Mouse (Mus musculus): Measurements from ENCODE around the gene Acmsd. TPM values are rescaled to one million over a fixed set of nuclear protein-coding genes. Genes with fewer than 3 reads are reported as not detected.

Gene Acmsd
- polyA plus RNA-seq, 1 experiment from 2014 or later = 2.5 TPM

DNA sequence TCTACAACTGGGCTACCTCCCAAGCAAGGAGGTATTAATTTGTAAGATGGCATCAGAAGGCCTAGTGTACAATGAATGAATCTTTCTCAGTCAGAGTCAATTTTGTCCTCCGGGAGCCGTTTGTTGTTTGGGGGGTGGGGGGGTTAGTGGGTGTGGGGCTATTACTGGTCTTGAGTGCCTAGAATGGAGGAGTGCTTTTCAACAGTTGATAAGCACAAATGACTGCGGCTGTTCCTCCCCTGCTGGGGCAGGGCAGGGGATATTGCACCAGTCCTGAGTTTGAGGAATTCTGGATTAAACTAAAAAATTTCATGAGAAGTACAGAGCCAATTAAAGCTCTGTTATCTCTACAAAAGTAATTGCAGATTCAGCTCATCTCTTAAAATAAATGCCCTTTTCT is 50.9 kb downstream of the Acmsd start:
- Histone ChIP-seq H3K4me3 (ENCODE audit: low read depth, low read length) (no peak overlapping the region), H3K9ac (replicated peaks) (no peak overlapping the region), H3K9me3 (ENCODE audit: low read length) (no peaks in the 10 kb centered on the region), H3K27ac (ENCODE audit: low read depth) (no peak overlapping the region), H3K4me1 (ENCODE audit: insufficient read depth) (peaks cover 38% of the 10 kb centered on the region), H3K27me3 (ENCODE audit: insufficient read depth, low read length) (no peaks in the 10 kb centered on the region), H3K4me2 (ENCODE audit: low read depth, low read length) (no peak overlapping the region), H3K36me3 (replicated peaks; ENCODE audit: insufficient read depth, low read length) (peaks cover 2% of the 10 kb centered on the region)
- DNase-seq = no peak
- 22% methylated on average over 3 of the region's 3 CpGs for WGBS (ENCODE audit: insufficient replicate concordance)
- ATAC-seq = 0 out of 2 replicates have a peak, but pooled peaks have one; percentile 21
- no peak for TF ChIP-seq CTCF (IDR thresholded peaks at IDR 0.05; ENCODE audit: low read depth)
- no peak for TF ChIP-seq EP300 (IDR thresholded peaks at IDR 0.05; ENCODE audit: low read depth)

- Histone ChIP-seq H3K27ac (ENCODE audit: low read depth) (no peak overlapping the region), H3K27me3 (ENCODE audit: insufficient read depth, low read length) (no peaks in the 10 kb centered on the region), H3K9ac (replicated peaks) (no peak overlapping the region), H3K4me3 (ENCODE audit: low read depth, low read length) (no peak overlapping the region), H3K9me3 (ENCODE audit: low read length) (no peaks in the 10 kb centered on the region), H3K4me1 (ENCODE audit: insufficient read depth) (peaks cover 44% of the 10 kb centered on the region), H3K36me3 (replicated peaks; ENCODE audit: insufficient read depth, low read length) (peaks cover 2% of the 10 kb centered on the region), H3K4me2 (ENCODE audit: low read depth, low read length) (peak overlapping the region; percentile 16; the same call in 1 of the 2 replicates)
- no peak for DNase-seq
- TF ChIP-seq EP300 (IDR thresholded peaks at IDR 0.05; ENCODE audit: low read depth) (no peak), CTCF (IDR thresholded peaks at IDR 0.05; ENCODE audit: low read depth) (no peak)
- no peak for ATAC-seq
- 47% methylated on average over 2 of the region's 2 CpGs for WGBS (ENCODE audit: insufficient replicate concordance)
Measured at GRCm38 (mm10) chr1:127780849-127781248, 51.6 kb downstream of the Acmsd start.

GRCm38 (mm10) chr1:127783862-127784261 is 54.6 kb downstream of the Acmsd start:
- H3K36me3 ChIP-seq (replicated peaks; ENCODE audit: insufficient read depth, low read length) = peaks cover 2% of the 10 kb centered on the region
- TF ChIP-seq CTCF (IDR thresholded peaks at IDR 0.05; ENCODE audit: low read depth) = no peak
- TF ChIP-seq EP300 (IDR thresholded peaks at IDR 0.05; ENCODE audit: low read depth) = no peak
- no peaks in the 10 kb centered on the region for H3K27me3 ChIP-seq (ENCODE audit: insufficient read depth, low read length)
- ATAC-seq (no peak), DNase-seq (no peak)
- no peak overlapping the region for H3K4me3 ChIP-seq (ENCODE audit: low read depth, low read length)
- H3K4me1 ChIP-seq (ENCODE audit: insufficient read depth) = peaks cover 38% of the 10 kb centered on the region
- H3K9me3 ChIP-seq (ENCODE audit: low read length) = no peaks in the 10 kb centered on the region
- H3K9ac ChIP-seq (replicated peaks) = no peak overlapping the region
- H3K27ac ChIP-seq (ENCODE audit: low read depth) = no peak overlapping the region
- H3K4me2 ChIP-seq (ENCODE audit: low read depth, low read length) = no peak overlapping the region

GRCm38 (mm10) chr1:127785882-127786281 is 56.7 kb downstream of the Acmsd start:
- DNase-seq (no peak), ATAC-seq (no peak)
- peaks cover 30% of the 10 kb centered on the region for H3K4me1 ChIP-seq (ENCODE audit: insufficient read depth)
- H3K27ac ChIP-seq (ENCODE audit: low read depth) = no peak overlapping the region
- H3K36me3 ChIP-seq (replicated peaks; ENCODE audit: insufficient read depth, low read length) = peaks cover 2% of the 10 kb centered on the region
- no peaks in the 10 kb centered on the region for H3K27me3 ChIP-seq (ENCODE audit: insufficient read depth, low read length)
- no peak overlapping the region for H3K9ac ChIP-seq (replicated peaks)
- H3K4me3 ChIP-seq (ENCODE audit: low read depth, low read length) = no peak overlapping the region
- TF ChIP-seq CTCF (IDR thresholded peaks at IDR 0.05; ENCODE audit: low read depth) = no peak
- TF ChIP-seq EP300 (IDR thresholded peaks at IDR 0.05; ENCODE audit: low read depth) = no peak
- WGBS (ENCODE audit: insufficient replicate concordance) = 32% methylated on average over 1 of the region's 1 CpGs
- no peaks in the 10 kb centered on the region for H3K9me3 ChIP-seq (ENCODE audit: low read length)
- no peak overlapping the region for H3K4me2 ChIP-seq (ENCODE audit: low read depth, low read length)

DNA sequence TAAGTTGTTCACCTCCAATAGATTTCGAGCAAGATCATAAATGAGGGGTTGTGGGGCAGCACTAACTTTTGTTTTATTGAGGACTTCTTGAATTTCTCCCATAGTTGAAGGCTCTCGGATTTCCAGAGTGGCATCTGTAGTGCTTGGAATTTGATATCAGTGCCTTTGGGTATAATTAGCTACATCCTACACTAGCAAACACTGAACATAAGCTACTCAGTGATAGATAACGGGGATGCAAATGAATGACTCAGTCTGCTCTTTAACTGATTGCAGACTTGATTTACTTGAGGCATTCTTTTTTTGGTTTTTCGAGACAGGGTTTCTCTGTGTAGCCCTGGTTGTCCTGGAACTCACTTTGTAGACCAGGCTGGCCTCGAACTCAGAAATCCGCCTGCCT is 59.7 kb downstream of the Acmsd start:
- TF ChIP-seq CTCF (IDR thresholded peaks at IDR 0.05; ENCODE audit: low read depth) = no peak
- TF ChIP-seq EP300 (IDR thresholded peaks at IDR 0.05; ENCODE audit: low read depth) = no peak
- no peaks in the 10 kb centered on the region for H3K9me3 ChIP-seq (ENCODE audit: low read length)
- 80% methylated on average over 6 of the region's 6 CpGs for WGBS (ENCODE audit: insufficient replicate concordance)

DNA sequence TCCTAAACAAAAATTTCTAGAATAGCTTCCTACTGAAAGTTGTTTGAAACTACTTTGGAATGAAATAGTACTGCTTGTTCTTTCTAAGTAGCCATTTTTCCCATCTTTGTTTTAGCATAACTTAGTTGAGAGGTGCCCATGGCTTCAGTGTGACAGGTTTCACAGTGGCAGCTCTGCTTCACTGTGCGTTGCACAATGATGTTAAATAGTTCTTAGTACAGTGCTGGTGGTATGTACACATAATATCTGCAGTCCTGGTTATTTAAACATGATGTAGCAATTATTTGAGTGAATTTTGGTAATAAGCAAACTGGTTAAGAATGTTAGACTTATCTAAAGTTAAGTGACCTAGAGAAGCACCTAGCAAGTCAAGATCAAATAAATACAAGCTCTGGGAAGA is 64.2 kb downstream of the Acmsd start:
- H3K36me3 ChIP-seq (replicated peaks; ENCODE audit: insufficient read depth, low read length) = peaks cover 19% of the 10 kb centered on the region
- DNase-seq (no peak), ATAC-seq (peak; percentile 67; the same call in 1 of the 2 replicates)
- no peak overlapping the region for H3K9ac ChIP-seq (replicated peaks)
- H3K4me1 ChIP-seq (ENCODE audit: insufficient read depth) = no peaks in the 10 kb centered on the region; the same call in none of the 2 replicates
- no peak overlapping the region for H3K4me3 ChIP-seq (ENCODE audit: low read depth, low read length)
- H3K4me2 ChIP-seq (ENCODE audit: low read depth, low read length) = no peak overlapping the region
- TF ChIP-seq EP300 (IDR thresholded peaks at IDR 0.05; ENCODE audit: low read depth) (no peak), CTCF (IDR thresholded peaks at IDR 0.05; ENCODE audit: low read depth) (no peak)
- H3K9me3 ChIP-seq (ENCODE audit: low read length) = no peaks in the 10 kb centered on the region
- no peaks in the 10 kb centered on the region for H3K27me3 ChIP-seq (ENCODE audit: insufficient read depth, low read length)
- WGBS (ENCODE audit: insufficient replicate concordance) = 73% methylated on average over 1 of the region's 1 CpGs
- H3K27ac ChIP-seq (ENCODE audit: low read depth) = no peak overlapping the region

More for the DNA sequence above, 59.7 kb downstream of the Acmsd start:
- H3K4me3 ChIP-seq (ENCODE audit: low read depth, low read length) = no peak overlapping the region
- no peak overlapping the region for H3K4me2 ChIP-seq (ENCODE audit: low read depth, low read length)
- ATAC-seq = no peak
- H3K27ac ChIP-seq (ENCODE audit: low read depth) = no peak overlapping the region
- H3K27me3 ChIP-seq (ENCODE audit: insufficient read depth, low read length) = no peaks in the 10 kb centered on the region
- no peak for DNase-seq
- H3K4me1 ChIP-seq (ENCODE audit: insufficient read depth) = peaks cover 15% of the 10 kb centered on the region
- no peak overlapping the region for H3K9ac ChIP-seq (replicated peaks)
- H3K36me3 ChIP-seq (replicated peaks; ENCODE audit: insufficient read depth, low read length) = 0 out of 2 replicates have a peak, but pooled peaks cover 6% of the 10 kb centered on the region
